Mouse (Mus musculus): ENCODE results near the gene Bach1. TPM values are rescaled to one million over a fixed set of nuclear protein-coding genes. Genes with fewer than 3 reads are reported as not detected.

Bach1 gene
- polyA plus RNA-seq, 1 experiment from 2014 or later: 16.5 TPM

- ATAC-seq (ENCODE audit: insufficient number of reproducible peaks, insufficient read depth, low FRiP score, low TSS enrichment, low read depth): no peak
Observed at GRCm38 (mm10) chr16:87665246-87665645, 33.5 kb upstream of the Bach1 start.

DNA sequence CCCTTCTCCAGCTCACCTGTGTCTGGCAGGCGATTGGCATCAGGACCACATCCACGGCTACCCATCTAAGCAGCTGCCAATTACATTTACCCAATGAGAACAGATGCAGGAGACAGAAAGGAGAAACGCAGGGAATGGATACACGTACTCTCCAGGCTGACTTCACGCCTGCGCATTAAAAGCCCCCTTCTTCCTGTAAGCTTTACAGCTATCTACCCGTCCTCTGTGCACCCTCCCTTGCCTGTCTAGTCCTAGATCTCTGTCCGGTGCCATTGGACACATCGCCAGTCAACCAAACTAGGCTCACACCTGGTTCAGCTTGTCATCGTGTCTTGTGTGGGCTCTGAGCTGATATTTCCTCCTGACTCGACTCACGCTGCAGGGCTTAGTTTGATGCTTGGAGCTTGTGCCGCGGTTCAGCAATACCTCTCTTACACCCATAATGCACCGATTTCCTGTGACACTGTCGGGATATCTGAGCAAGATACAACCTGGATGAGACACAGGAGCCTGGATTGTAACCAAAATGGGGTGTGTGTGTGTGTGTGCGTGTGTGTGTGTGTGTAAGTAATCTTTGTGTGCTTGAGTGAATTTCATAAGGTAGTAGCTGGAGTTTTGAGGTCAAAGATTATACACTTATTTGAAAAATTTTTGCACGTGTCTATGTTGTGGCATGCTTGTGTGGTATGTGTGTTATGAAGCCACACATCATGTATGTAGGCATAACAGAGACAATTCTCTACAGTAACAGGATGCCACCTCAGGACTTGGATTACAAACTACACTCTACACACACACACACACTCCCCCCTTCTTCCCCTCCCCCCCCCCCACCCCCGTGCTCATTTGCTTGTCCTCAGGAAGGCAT lies 32.8 kb upstream of the Bach1 start:
- 81% methylated on average over 19 of the region's 19 CpGs for WGBS
- H3K27ac ChIP-seq: no peak overlapping the region

More at GRCm38 (mm10) chr16:87665246-87665645, 33.5 kb upstream of the Bach1 start:
- Histone ChIP-seq H3K27ac (no peak overlapping the region), H3K4me3 (no peak overlapping the region), H3K9ac (no peak overlapping the region), H3K4me2 (no peak overlapping the region), H3K9me3 (no peaks in the 10 kb centered on the region), H3K36me3 (no peaks in the 10 kb centered on the region), H3K4me1 (0 out of 2 replicates have a peak, but pooled peaks cover 17% of the 10 kb centered on the region), H3K27me3 (no peaks in the 10 kb centered on the region)
- WGBS: 64% methylated on average over 9 of the region's 9 CpGs

GRCm38 (mm10) chr16:87666620-87667004 lies 32.1 kb upstream of the Bach1 start:
- Histone ChIP-seq H3K36me3 (no peaks in the 10 kb centered on the region), H3K9me3 (no peaks in the 10 kb centered on the region), H3K4me3 (no peak overlapping the region), H3K4me2 (no peak overlapping the region), H3K27ac (no peak overlapping the region), H3K9ac (no peak overlapping the region), H3K4me1 (0 out of 2 replicates have a peak, but pooled peaks cover 9% of the 10 kb centered on the region), H3K27me3 (no peaks in the 10 kb centered on the region)
- 86% methylated on average over 4 of the region's 4 CpGs for WGBS
- no peak for ATAC-seq (ENCODE audit: insufficient number of reproducible peaks, insufficient read depth, low FRiP score, low TSS enrichment, low read depth)

More for the DNA sequence above, 32.8 kb upstream of the Bach1 start:
- H3K4me2 ChIP-seq: no peak overlapping the region
- no peak overlapping the region for H3K4me3 ChIP-seq
- no peaks in the 10 kb centered on the region for H3K9me3 ChIP-seq
- H3K36me3 ChIP-seq: no peaks in the 10 kb centered on the region
- H3K4me1 ChIP-seq: 0 out of 2 replicates have a peak, but pooled peaks cover 14% of the 10 kb centered on the region
- no peak overlapping the region for H3K9ac ChIP-seq
- no peak for ATAC-seq (ENCODE audit: insufficient number of reproducible peaks, insufficient read depth, low FRiP score, low TSS enrichment, low read depth)
- no peaks in the 10 kb centered on the region for H3K27me3 ChIP-seq

DNA sequence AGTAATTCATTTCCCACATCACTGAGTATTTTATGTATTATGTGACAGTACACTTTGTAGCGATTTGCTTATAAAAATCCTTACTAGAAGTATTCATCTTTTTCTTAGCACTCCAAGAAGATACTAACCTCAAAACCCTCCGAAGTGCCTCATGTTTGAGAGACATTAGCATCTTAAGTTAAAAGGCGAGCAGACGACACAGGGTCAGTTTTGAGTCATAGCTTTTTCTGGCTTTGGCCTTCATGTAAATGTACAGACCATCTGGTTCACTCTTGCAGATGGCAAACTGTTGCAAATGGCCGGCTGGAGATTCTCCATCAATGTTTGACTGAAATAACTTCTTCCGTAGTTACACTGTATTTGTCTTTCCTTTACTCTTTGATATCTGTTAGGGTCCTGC lies 30.7 kb upstream of the Bach1 start:
- ATAC-seq (ENCODE audit: insufficient number of reproducible peaks, insufficient read depth, low FRiP score, low TSS enrichment, low read depth): no peak
- Histone ChIP-seq H3K27me3 (no peaks in the 10 kb centered on the region), H3K27ac (no peak overlapping the region), H3K4me2 (no peak overlapping the region), H3K9me3 (no peaks in the 10 kb centered on the region), H3K9ac (no peak overlapping the region), H3K4me3 (no peak overlapping the region), H3K4me1 (0 out of 2 replicates have a peak, but pooled peaks cover 6% of the 10 kb centered on the region), H3K36me3 (no peaks in the 10 kb centered on the region)
- 90% methylated on average over 6 of the region's 6 CpGs for WGBS

GRCm38 (mm10) chr16:87670091-87670820 lies 28.5 kb upstream of the Bach1 start:
- Histone ChIP-seq H3K4me1 (0 out of 2 replicates have a peak, but pooled peaks cover 6% of the 10 kb centered on the region), H3K9ac (no peak overlapping the region), H3K36me3 (no peaks in the 10 kb centered on the region), H3K27ac (no peak overlapping the region), H3K27me3 (no peaks in the 10 kb centered on the region), H3K9me3 (no peaks in the 10 kb centered on the region), H3K4me2 (no peak overlapping the region), H3K4me3 (no peak overlapping the region)
- no peak for ATAC-seq (ENCODE audit: insufficient number of reproducible peaks, insufficient read depth, low FRiP score, low TSS enrichment, low read depth)
- 79% methylated on average over 8 of the region's 8 CpGs for WGBS

DNA sequence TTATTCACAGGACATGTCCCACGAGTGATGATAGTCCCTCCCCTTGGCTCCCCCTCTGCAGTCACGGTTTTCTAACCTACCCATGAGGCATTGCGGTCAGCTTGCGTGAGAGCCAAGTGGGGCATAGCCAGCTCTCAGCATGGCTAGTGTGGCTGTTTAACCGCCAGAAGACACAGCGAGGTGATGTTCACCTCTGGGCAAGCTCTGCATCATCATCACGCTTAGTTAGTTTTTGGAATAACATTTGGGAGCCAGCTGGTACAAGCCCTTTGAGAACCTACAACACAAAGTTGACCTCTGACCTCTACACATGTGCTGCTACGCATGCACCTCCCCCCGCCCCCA lies 28.0 kb upstream of the Bach1 start:
- no peaks in the 10 kb centered on the region for H3K9me3 ChIP-seq
- no peak overlapping the region for H3K4me2 ChIP-seq
- H3K4me1 ChIP-seq: 0 out of 2 replicates have a peak, but pooled peaks cover 2% of the 10 kb centered on the region
- H3K27me3 ChIP-seq: no peaks in the 10 kb centered on the region
- no peak overlapping the region for H3K4me3 ChIP-seq
- no peak for ATAC-seq (ENCODE audit: insufficient number of reproducible peaks, insufficient read depth, low FRiP score, low TSS enrichment, low read depth)
- H3K27ac ChIP-seq: no peak overlapping the region
- 83% methylated on average over 9 of the region's 9 CpGs for WGBS
- no peaks in the 10 kb centered on the region for H3K36me3 ChIP-seq
- H3K9ac ChIP-seq: no peak overlapping the region

- Histone ChIP-seq H3K27me3 (no peaks in the 10 kb centered on the region), H3K36me3 (no peaks in the 10 kb centered on the region), H3K27ac (no peak overlapping the region), H3K9me3 (no peaks in the 10 kb centered on the region), H3K4me3 (no peak overlapping the region), H3K4me1 (no peaks in the 10 kb centered on the region), H3K4me2 (no peak overlapping the region), H3K9ac (no peak overlapping the region)
- 76% methylated on average over 12 of the region's 12 CpGs for WGBS
- no peak for ATAC-seq (ENCODE audit: insufficient number of reproducible peaks, insufficient read depth, low FRiP score, low TSS enrichment, low read depth)
Observed at GRCm38 (mm10) chr16:87671336-87671735, 27.4 kb upstream of the Bach1 start.

GRCm38 (mm10) chr16:87673155-87673554 lies 25.6 kb upstream of the Bach1 start:
- Histone ChIP-seq H3K27ac (no peak overlapping the region), H3K27me3 (no peaks in the 10 kb centered on the region), H3K9ac (no peak overlapping the region), H3K4me1 (no peaks in the 10 kb centered on the region), H3K4me2 (no peak overlapping the region), H3K9me3 (no peaks in the 10 kb centered on the region), H3K36me3 (no peaks in the 10 kb centered on the region), H3K4me3 (no peak overlapping the region)
- no peak for ATAC-seq (ENCODE audit: insufficient number of reproducible peaks, insufficient read depth, low FRiP score, low TSS enrichment, low read depth)
- 44% methylated on average over 7 of the region's 7 CpGs for WGBS

DNA sequence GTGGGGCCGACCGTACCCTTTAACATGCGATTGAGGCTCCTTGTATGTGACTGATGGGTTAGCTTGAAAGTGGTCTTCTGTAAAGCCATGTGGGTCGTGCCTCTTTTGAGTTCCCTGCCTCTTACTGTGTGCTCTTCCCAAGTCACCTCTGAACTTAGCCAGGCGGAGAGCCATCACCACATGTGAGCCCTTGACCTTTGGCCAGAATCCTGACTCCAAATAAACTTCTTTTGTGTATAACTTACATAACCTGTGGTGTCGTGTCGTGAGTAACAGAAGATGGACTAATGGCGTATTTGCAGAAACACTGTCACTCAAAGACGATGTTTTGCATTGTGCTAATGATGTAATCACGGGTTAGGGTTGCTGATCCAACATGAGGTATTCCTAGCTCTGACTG lies 22.6 kb upstream of the Bach1 start:
- no peak overlapping the region for H3K9ac ChIP-seq
- no peak overlapping the region for H3K4me3 ChIP-seq
- no peaks in the 10 kb centered on the region for H3K4me1 ChIP-seq
- no peak overlapping the region for H3K27ac ChIP-seq
- H3K36me3 ChIP-seq: no peaks in the 10 kb centered on the region
- ATAC-seq (ENCODE audit: insufficient number of reproducible peaks, insufficient read depth, low FRiP score, low TSS enrichment, low read depth): no peak
- WGBS: 60% methylated on average over 10 of the region's 10 CpGs
- H3K27me3 ChIP-seq: no peaks in the 10 kb centered on the region
- no peak overlapping the region for H3K4me2 ChIP-seq
- no peaks in the 10 kb centered on the region for H3K9me3 ChIP-seq

DNA sequence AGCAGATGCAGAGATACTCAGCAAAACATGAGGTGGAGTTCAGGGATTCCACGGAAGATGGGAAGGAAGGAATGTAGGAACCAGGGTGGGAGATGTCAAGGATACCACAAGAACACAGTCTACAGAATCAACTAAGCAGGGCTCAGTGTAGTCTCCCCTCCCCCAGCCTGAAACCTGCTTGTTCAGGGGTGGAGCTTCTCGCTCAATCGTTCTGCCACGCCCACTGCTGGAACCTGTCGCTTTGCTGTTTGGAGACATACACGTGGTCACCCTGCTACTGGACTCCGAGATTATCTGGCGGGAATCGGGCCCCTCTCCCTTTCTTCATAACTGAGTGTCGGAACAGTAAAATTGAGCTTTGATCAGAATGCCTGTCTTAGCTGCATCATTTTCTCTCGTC lies 20.1 kb upstream of the Bach1 start:
- Histone ChIP-seq H3K9ac (no peak overlapping the region), H3K27me3 (no peaks in the 10 kb centered on the region), H3K4me2 (no peak overlapping the region), H3K27ac (no peak overlapping the region), H3K9me3 (no peaks in the 10 kb centered on the region), H3K4me1 (peaks cover 12% of the 10 kb centered on the region; the same call in 1 of the 2 replicates), H3K36me3 (no peaks in the 10 kb centered on the region), H3K4me3 (no peak overlapping the region)
- WGBS: 63% methylated on average over 11 of the region's 11 CpGs
- no peak for ATAC-seq (ENCODE audit: insufficient number of reproducible peaks, insufficient read depth, low FRiP score, low TSS enrichment, low read depth)

GRCm38 (mm10) chr16:87680912-87681634 lies 17.7 kb upstream of the Bach1 start:
- WGBS: 52% methylated on average over 9 of the region's 9 CpGs
- Histone ChIP-seq H3K27ac (no peak overlapping the region), H3K4me3 (no peak overlapping the region), H3K36me3 (no peaks in the 10 kb centered on the region), H3K4me1 (peaks cover 12% of the 10 kb centered on the region; the same call in 1 of the 2 replicates), H3K9me3 (no peaks in the 10 kb centered on the region), H3K4me2 (no peak overlapping the region), H3K27me3 (no peaks in the 10 kb centered on the region), H3K9ac (no peak overlapping the region)
- ATAC-seq (ENCODE audit: insufficient number of reproducible peaks, insufficient read depth, low FRiP score, low TSS enrichment, low read depth): no peak
